Mouse (Mus musculus): ENCODE results near the gene Gse1.

Gene Gse1

DNA sequence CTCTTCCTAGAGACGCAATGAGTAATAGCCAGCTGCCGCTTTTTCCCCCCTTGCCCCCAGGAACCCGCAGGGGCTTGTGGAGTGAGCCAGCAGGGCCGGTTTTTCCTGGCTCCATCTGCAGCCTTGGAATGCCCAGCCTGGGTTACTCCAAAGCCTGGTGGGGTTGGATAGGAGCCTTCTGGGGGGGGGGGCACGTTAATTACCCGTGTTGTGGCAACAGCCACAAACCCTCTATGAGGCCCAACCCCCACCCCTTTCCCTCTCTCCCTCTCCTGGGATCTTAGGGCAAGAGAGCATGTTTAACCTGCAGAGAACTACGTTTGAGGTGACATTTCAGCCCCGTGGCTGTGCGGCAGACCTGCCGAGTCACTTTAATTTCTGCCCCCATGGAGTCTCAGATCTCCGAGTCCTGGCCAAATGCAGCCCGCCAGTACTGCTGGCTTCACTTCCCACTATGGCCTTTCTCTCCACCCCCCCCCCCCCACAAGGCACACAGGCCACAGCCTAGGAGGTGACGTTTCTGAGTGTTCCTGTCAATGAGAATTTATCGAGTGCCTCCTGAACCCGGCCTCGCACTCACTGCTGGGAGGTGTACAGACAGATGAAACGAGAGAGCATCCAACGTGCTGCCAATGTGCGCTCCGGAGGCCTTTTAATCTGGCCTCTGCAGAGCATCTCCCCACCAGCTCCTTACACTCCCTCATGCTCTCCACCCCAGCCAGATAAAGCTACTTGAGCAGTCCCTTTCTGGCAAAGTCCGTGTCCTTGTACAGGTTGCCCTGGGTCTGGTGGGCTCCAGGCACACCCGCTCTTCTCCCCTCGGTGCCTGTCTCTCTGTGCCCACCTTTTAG lies 311.7 kb downstream of the Gse1 start:
- intact Hi-C loops (cut with DNase I) = loop anchor here (5.0 to 10.0 kb wide), 4 partner anchors 53 to 365 kb away; partner anchors contain the start of gene Fam92b

DNA sequence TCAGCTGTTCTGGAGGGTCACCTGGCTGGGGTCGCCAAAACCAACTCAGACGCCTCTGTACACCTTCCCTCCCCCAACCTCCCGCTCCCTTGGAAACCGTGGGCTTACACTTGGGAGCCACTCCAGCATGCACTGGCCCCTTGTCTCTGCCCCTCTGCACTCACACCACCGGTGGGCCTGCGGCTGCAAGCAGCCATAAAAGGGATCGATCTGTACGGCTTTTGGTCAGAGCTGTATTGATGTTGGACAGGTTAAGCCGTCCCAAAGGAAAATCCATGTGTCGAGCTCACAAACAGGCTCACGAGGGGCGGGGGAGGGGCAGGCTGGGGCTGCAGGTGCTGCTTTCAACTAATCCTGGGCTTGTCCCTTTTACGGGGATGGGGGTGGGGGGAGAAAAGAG lies 314.7 kb downstream of the Gse1 start:
- intact Hi-C loops (cut with DNase I) = no loop called here

DNA sequence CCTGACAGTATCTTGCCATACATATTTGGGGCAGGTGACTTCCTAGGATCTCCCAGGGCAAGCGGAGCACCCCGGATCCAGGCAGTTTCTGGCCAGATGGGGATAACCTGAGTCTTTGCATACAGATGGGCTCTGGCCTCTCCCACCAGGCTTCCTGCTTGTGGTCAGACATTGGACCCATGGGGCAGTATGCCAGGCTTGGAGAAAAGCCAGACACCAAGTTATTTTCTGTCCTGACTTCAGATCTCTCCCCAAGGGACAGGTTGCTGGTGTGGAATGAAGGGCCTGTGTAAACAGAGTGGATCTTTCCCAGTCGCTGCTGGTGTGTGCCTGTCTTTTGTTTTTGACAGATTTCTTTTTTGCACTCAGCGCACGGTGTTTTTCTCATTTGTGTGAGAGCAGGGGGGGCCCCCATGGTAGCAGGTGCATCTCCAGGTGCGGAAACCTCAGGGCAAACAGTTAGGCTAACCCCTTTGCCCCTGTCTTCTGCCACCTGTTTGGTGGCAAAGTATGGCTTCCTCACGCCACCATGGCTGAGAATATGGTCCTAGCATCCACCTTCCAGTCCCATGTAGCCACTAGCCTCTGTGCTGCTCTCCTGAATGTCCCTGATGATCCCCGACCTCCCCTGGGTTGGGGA lies 315.3 kb downstream of the Gse1 start:
- intact Hi-C loops (cut with DNase I) = no loop called here

DNA sequence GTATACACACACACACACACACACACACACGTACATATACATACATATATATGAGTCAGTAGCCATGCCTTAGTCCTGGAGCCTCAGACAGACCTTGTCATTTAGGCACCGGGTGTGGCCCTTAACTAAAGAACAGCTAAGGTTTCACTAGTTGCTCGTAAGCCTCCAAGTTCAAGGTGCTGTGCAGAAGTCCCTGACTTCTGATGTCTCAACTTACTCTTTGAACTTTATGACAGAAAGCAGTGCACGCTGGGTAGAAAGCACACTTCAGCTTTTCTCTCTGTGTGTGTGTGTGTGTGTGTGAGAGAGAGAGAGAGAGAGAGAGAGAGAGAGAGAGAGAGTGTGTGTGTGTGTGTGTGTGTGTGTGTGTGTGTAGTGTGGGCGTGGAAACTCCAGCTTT lies 315.9 kb downstream of the Gse1 start:
- intact Hi-C loops (cut with DNase I) = no loop called here

DNA sequence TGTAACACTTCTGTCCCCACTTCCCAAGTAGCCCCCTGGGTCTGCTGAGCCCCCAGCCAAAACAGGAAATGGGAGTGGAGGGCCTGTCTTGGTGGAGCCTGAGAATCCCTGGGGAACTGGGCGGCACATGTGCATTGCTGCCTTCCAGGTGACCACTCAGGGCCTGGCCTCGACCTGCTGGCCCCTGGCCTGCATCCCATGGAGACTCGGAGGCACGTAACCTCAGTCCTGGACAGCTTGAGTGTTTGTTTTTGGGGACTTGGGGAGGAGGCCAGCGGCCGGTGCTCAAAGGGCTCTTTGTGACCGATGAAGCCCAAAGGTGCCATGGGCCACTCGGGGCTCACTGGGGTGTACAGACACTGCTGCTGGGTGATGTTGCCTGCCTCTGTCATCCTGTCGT lies 319.3 kb downstream of the Gse1 start:
- intact Hi-C loops (cut with DNase I) = no loop called here

DNA sequence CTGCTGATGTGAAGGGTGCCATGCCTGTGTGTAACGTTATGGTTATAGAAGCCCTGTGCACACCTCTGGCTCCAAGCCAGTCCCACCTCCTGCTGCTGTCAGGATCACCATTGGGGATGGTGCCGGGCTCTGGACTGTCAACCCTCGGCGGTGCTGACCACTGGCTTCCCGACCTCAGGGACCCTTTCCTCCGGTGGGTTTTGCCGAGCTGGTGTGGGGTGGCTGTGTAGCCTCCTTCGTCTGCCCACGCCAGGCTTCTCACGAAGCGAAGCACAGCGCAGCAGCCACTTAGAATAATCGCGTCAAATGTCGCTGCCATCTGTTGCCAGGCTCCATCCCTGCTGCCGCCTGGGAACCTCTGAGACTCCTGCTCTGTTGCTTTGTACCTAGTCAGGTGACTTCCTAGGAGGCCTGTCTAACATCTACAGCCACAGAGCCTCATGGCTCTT lies 320.1 kb downstream of the Gse1 start:
- intact Hi-C loops (cut with DNase I) = no loop called here

DNA sequence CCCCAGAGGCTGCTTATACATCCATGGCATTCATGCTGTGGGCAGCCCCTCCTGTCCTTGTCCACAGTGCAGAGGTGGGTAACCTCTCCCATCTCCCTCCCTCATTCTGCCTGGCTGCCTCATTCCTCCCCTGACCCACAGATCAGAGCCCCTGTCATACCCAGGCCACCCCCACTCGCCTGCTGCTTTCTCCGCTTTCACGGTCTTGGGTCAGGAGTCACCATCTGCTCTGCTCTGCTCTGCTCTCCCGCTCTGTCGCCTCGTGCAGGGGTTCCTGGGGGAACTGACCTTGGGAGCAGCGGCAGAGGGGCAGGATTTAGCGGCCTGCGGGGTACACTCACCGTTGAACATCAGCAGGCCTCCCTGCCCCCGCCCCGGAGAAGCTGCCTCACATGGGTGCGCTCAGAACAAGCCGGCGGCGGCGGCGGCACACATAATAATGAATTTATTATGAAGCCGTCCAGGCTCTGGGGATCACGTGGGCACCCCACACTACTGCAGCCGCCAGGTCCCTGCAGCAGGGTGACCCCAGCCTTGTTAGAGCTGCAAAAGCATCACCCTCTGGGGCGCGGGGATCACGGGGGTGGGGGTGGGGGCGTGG lies 321.2 kb downstream of the Gse1 start:
- intact Hi-C loops (cut with DNase I) = no loop called here

DNA sequence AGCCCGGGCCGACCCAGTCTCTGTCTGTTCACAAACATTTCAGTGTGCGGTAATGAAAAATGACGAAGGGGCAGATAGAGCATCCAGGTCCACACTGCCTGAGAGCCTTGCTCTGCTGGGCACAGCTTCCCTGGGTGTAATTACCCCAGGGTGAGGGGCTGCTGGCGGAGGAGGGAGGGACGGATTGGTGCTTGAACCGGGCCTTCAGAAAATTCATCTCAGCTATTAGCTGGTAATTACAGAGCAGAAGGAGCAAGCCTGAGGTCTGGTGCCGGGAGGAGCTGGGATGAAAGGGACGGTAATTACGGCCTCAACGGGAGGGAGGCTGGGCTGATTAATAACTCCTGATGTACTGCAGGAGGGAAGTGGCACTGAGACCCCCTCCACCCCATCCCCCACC lies 321.7 kb downstream of the Gse1 start:
- intact Hi-C loops (cut with DNase I) = no loop called here

DNA sequence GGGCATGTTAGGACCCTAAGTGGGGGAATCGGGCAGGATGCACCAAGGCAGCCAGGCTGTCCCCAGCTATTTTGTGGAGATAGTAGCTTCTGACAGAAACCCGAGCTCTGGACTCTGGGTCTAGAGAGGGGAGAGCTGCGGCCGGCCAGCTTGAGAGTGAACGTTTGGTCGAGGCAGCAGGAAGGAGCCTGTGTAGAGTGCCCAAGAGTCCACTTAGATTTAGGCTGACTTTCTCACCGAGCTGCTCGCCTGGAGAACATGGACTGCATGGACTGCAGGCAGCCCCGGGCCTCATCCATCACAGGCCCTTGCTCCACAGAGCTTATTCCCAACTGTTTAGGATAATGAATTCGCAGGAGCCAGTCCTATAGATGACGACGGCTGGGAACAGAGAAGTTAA lies 322.2 kb downstream of the Gse1 start:
- intact Hi-C loops (cut with DNase I) = no loop called here

DNA sequence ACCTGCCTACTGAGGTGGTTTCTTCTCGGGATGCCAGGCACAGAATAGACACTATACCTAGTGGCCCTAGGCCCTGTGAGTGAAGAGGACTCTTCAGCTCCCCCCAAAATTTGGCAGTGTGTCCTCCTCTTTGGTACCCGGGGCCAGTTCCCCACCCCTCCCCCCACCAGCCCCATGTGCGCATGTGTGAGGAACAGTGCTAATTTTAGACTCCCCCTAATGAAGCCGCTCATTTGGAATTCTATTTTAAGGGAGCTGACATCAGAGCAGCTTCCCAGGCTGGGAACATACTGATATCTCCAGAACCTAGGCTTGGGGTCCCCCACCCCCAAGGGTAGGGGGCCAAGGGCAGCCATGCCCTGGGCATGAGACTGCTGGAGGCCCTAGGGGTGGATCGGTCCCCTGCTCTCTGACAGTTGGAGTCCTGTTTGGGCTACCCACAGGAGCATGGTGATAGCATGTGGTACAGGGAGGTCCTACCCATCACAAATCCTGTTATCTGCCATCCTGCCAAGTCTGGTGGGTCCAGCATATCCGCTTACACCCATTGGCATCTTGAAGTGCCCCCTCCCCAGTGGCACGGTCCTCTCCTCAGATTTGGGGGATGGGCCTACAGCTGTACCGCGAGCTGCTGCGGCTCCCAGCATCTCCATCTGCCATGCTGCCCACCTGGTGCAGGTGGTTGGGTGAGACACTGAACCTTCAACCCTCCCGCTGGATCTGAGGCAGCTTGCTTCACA lies 322.9 kb downstream of the Gse1 start:
- intact Hi-C loops (cut with DNase I) = no loop called here

DNA sequence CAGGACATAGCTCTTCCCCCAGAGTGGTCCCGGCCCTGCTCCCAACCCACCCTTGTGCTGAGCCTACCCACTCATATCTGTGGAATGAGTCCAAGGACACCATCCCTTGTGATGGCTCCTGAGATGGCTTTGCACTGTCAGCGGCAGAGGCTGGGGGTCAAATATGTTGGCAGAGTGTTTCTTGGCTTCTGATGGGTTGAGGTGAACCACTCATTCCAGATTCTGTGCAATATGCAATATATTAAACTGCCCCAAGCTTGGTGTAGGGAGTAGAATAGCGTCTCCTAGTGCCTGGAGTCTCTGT lies 323.4 kb downstream of the Gse1 start:
- intact Hi-C loops (cut with DNase I) = no loop called here

DNA sequence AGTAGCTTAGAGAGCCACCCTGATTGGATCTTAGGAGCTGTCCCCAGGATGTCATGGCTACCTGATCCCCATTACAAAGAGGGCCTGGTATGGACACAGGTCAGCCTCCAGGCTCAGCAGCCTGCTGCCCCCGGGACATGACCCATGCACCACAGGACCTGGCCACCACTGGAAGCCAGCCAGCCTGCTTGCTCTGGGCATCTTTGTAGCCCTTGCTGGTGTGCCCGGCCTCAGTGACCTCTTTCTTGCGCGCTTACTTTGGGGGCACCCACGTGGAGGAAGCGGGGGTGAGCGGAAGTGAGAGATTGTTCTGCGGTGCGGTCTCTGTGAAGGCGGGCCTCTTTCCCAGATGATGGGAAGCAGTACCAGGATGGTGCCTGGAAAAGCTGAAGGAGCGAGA lies 324.3 kb downstream of the Gse1 start:
- intact Hi-C loops (cut with DNase I) = no loop called here

DNA sequence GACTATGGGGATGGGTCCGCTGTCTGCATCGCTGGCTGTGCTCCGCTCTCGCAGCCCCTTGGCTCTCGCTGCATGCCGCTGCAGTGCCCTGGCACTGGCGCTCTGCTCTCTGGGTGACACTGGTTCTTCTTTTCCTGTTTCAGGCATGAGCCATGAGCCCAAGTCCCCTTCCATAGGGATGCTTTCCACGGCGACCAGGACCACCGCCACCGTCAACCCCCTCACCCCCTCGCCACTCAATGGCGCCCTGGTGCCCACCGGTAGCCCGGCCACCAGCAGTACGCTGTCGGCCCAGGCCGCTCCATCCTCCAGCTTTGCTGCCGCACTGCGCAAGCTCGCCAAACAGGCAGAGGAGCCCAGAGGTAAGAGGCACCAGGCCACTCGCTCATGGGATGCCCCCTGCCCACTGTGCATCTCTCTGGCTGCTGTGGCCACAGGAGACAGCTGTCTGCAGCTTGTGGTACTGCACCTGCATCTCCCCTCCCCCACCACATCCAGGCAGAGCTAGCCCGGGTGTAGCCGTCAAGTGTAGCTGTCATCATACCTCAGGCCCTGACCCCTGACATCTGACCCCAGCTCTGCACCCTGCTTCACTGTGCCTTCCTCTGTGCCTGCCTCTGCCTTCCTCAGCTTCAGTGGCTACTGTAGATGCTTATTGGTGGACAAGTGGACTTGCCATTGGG lies 325.3 kb downstream of the Gse1 start:
- intact Hi-C loops (cut with DNase I) = no loop called here

DNA sequence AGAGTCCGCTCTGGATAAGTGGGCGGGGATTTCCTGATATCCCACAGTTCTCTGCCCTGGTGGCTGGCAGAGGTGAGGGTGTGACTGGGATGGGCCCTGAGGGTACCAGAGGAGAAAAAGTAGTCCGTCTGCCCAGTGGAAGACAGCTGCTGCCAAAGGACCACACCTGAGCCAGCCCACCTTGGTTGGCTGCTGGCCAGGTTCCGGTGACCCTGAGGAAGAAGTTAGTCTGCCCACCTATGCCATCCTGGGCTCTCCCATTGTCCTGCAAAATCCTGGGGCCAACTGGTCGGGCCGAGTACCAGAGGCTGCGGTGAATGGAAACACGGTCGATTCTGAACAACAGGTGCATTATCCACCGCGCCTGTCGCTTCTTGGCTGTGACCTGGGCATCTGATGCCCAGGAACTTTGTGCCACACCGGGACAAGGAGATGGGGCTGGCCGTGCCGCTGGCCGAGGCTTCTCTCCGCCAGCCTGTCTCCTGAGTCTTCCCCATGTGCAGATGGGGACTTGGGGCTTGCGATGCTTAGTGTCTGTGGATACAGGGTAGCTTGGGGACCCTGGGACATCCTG lies 326.3 kb downstream of the Gse1 start:
- intact Hi-C loops (cut with DNase I) = no loop called here

DNA sequence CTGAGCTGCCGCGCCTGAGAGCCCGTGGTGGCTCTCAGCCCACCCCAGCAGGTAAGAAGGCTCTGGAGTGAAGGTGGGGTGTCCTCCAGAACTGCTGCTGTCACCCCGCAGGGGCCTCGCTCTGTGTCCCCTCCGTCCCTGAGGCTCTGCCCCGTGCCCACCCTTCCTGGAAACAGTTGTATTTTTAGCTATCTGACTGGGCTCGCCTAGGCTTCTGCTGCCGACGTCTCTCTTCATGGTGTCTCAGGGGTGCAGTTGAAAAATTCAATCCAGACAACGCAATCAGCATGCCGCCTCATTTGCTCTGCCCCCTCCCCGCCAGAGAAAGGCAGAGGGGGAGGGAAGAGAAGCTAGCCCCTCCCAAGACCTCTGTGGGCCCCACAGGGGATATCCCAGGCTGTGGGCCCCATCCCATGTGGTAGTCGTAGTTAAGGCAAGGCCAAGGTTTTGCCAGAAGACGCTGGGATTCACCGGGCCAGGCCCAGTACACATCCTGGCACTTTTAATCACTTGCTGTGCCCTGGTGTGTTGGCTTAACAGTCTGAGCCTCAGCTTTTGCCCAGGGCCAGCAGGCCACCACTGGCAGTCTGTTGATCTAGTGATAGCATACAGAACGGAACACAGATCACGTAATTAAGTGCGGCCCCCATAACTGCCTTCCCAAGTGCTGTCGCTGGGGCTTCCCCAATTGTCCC lies 328.1 kb downstream of the Gse1 start:
- intact Hi-C loops (cut with DNase I) = no loop called here

DNA sequence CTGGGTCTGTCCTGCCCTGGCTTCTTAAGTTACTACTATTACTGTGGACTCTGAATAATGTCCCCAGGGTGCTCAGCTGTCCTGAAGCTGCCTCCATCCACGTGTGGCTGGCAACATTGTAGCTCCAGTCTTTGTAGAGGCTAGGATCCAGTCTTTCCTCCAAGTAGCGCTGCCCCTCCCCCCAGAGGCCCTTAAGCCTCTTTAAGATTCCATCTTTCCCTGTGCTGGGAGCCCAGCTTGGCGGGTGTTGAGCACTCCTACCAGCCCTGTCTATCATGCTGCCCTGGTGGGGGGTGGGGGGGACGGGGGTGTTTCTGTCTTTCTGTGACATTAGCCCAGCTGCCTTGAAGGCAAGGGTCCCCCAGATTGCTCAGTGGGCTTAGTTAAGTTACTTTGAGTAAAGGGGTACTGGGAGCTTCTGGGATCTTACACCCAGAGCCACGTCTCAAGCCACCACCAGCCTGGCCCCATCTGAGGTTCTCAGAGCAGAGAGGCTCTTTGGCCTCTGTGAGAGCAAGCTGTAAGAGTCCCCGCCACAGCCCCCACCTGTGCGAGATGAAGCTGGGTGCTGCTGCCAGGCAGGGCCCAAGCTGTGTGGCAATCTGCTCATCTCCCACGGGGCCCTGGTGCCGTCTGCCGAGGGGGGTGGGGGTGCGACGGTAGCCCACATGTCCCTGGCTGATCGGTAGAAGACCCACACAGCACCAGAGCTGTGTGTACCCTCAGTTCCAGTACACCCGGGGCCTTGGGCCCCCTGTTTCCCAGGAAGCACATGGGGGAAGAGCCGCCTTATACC lies 329.1 kb downstream of the Gse1 start:
- intact Hi-C loops (cut with DNase I) = no loop called here

DNA sequence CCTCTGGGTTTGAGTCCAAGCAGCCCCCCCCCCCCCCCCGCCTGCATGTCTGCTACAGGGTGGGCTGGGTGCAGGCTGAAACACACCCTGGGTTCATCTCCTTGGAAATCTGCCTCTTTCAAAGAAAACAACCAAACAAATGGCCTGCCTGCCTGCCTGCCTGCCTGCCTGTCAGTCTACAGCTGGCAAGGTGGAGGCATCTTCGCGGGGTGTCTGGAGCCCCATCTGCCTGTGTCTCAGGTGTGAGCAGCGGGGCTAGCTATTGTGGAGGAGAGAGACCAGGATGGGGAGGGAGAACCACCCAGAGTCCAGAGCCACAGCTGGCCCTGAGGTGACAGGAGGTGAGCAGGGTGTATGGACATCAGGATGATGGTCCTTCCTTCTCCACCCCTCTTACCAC lies 329.9 kb downstream of the Gse1 start:
- intact Hi-C loops (cut with DNase I) = no loop called here

DNA sequence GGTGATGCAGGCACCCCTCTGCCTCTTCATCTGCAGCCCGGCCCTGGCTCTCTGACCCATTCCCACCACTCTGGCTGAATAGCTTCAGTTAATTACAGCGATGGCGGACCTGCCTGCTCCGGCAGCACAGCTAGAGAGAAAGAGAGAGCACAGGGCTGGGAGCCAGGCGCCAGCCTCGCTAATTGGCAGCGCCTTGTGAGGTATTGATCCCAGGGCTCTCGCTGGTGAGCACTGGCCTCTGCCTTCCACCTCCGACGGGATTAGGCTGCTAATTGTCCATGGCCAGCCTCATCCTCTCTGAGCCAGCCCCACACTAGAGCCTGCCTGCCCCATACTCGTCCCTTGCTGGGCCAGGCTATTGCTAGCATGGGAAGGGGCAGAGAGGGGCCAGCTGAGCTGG lies 331.4 kb downstream of the Gse1 start:
- intact Hi-C loops (cut with DNase I) = no loop called here

DNA sequence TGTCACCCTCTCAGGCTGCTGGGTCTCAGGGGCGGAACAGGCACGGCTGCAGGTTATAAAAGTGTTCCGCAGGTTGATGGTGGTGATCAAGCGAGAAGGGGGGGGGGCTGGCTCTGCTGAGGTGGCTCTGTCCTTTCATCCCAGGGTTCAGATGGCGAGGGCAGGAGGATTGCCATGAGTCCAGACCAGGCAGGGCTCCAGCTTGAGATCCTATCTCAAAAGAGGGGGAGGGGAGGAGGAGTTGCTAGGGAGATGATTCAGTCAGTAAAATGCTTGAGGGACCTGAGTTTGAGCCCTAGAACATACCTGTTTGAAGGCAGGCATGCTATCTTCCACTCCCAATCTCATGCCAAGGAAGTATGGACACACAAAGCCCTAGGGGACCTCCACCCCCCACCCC lies 332.3 kb downstream of the Gse1 start:
- intact Hi-C loops (cut with DNase I) = no loop called here

Data from adrenal gland (tissue).